Mouse (Mus musculus) lung, embryonic 15.5 days (tissue): Measurements from ENCODE around the gene Rnf167. TPM values are rescaled to one million over a fixed set of nuclear protein-coding genes. Genes with fewer than 3 reads are reported as not detected.
A peak's percentile ranks its signal among the peaks of the same experiment; 100 is the strongest.

Source experiments
- ATAC-seq: fragments of 200-750 bp; cut with Nextera tagmentation; 2 replicates; pipeline ENCODE4 v1.8.0; 2017; ENCODE audit warnings: moderate number of reproducible peaks, borderline replicate concordance; ENCODE audit not compliant: low FRiP score, low TSS enrichment; ENCODE audit errors: extremely low read depth
- H3K27ac ChIP-seq: fragments of 300-500 bp; sonication (generic); 2 replicates; pipeline ENCODE4 v1.5.1; 2015; ENCODE audit warnings: moderate library complexity, mild to moderate bottlenecking, inconsistent platforms
- H3K27me3 ChIP-seq: fragments of 300-500 bp; sonication (generic); 2 replicates; pipeline ENCODE4 v1.6.1; 2015; ENCODE audit warnings: inconsistent platforms
- H3K36me3 ChIP-seq: fragments of 300-500 bp; sonication (generic); 2 replicates; pipeline ENCODE4 v1.6.1; 2015; ENCODE audit warnings: inconsistent platforms
- H3K4me1 ChIP-seq: fragments of 300-500 bp; sonication (generic); 2 replicates; pipeline ENCODE4 v1.6.1; 2015; ENCODE audit warnings: inconsistent platforms
- H3K4me2 ChIP-seq: fragments of 300-500 bp; sonication (generic); 2 replicates; pipeline ENCODE4 v1.6.1; 2015; ENCODE audit warnings: inconsistent platforms, mild to moderate bottlenecking, moderate library complexity
- H3K4me3 ChIP-seq: fragments of 300-500 bp; sonication (generic); 2 replicates; pipeline ENCODE4 v1.5.1; 2015; ENCODE audit warnings: mild to moderate bottlenecking, inconsistent platforms
- H3K9ac ChIP-seq: fragments of 300-500 bp; sonication (generic); 2 replicates; pipeline ENCODE4 v1.6.1; 2015; ENCODE audit warnings: inconsistent platforms
- H3K9me3 ChIP-seq: fragments of 300-500 bp; sonication (generic); 2 replicates; pipeline ENCODE4 v1.6.1; 2016; ENCODE audit warnings: inconsistent platforms
- WGBS: fragments of 180-500 bp; shearing (Covaris S2); methylation state at CpG from one replicate; pipeline ENCODE4 v1.1.7; 2015; 5-methylcytosine and 5-hydroxymethylcytosine counted together
- polyA plus RNA-seq: library from polyadenylated mRNA; unstranded; fragments of >200 nt; fragmentation: Nextera tagmentation; extraction: Ambion mirVana; gene quantifications from 2 replicates; pipeline ENCODE4 v1.2.1, GENCODE M21; 2015

Gene Rnf167
- polyA plus RNA-seq, 1 experiment from 2014 or later: 119 TPM

- Histone ChIP-seq H3K27me3 (0 out of 2 replicates have a peak, but pooled peaks cover 9% of the 10 kb centered on the region), H3K9ac (no peak within 1 kb of the TSS), H3K9me3 (no peaks in the 10 kb centered on the region), H3K4me3 (no peak within 1 kb of the TSS), H3K4me2 (no peak within 1 kb of the TSS), H3K36me3 (no peaks in the 10 kb centered on the region), H3K27ac (no peak within 1 kb of the TSS), H3K4me1 (peaks cover 20% of the 10 kb centered on the region)
- 24% methylated on average over 1 of the region's 1 CpGs for WGBS
- no peak for ATAC-seq
Measured at GRCm38 (mm10) chr11:70619101-70619500, 27.9 kb upstream of the Rnf167 start, which contains the start of gene Chrne. Gene Chrne, minus strand, starts transcription at chr11:70619216.

GRCm38 (mm10) chr11:70621972-70622814 is 24.8 kb upstream of the Rnf167 start:
- Histone ChIP-seq H3K4me1 (0 out of 2 replicates have a peak, but pooled peaks cover 8% of the 10 kb centered on the region), H3K9ac (no peak overlapping the region), H3K9me3 (no peaks in the 10 kb centered on the region), H3K27me3 (no peaks in the 10 kb centered on the region), H3K4me3 (no peak overlapping the region), H3K27ac (no peak overlapping the region), H3K36me3 (no peaks in the 10 kb centered on the region), H3K4me2 (no peak overlapping the region)
- 40% methylated on average over 7 of the region's 7 CpGs for WGBS
- ATAC-seq: 0 out of 2 replicates have a peak, but pooled peaks have one; percentile 27

GRCm38 (mm10) chr11:70623053-70623742 is 23.8 kb upstream of the Rnf167 start:
- Histone ChIP-seq H3K4me1 (0 out of 2 replicates have a peak, but pooled peaks cover 8% of the 10 kb centered on the region), H3K4me2 (no peak overlapping the region), H3K27me3 (no peaks in the 10 kb centered on the region), H3K9me3 (no peaks in the 10 kb centered on the region), H3K9ac (no peak overlapping the region), H3K36me3 (no peaks in the 10 kb centered on the region), H3K27ac (no peak overlapping the region), H3K4me3 (no peak overlapping the region)
- 61% methylated on average over 10 of the region's 10 CpGs for WGBS
- ATAC-seq: no peak

- Histone ChIP-seq H3K9me3 (no peaks in the 10 kb centered on the region), H3K9ac (no peak overlapping the region), H3K36me3 (no peaks in the 10 kb centered on the region), H3K27ac (no peak overlapping the region), H3K4me1 (0 out of 2 replicates have a peak, but pooled peaks cover 8% of the 10 kb centered on the region), H3K4me3 (no peak overlapping the region), H3K27me3 (no peaks in the 10 kb centered on the region), H3K4me2 (no peak overlapping the region)
- ATAC-seq: no peak
- WGBS: 36% methylated on average over 4 of the region's 4 CpGs
Measured at GRCm38 (mm10) chr11:70625473-70625872, 21.6 kb upstream of the Rnf167 start.

- Histone ChIP-seq H3K27me3 (no peaks in the 10 kb centered on the region), H3K36me3 (no peaks in the 10 kb centered on the region), H3K9ac (no peak overlapping the region), H3K4me1 (0 out of 2 replicates have a peak, but pooled peaks cover 3% of the 10 kb centered on the region), H3K4me2 (no peak overlapping the region), H3K9me3 (no peaks in the 10 kb centered on the region), H3K4me3 (no peak overlapping the region), H3K27ac (no peak overlapping the region)
- no peak for ATAC-seq
- 63% methylated on average over 4 of the region's 4 CpGs for WGBS
Measured at GRCm38 (mm10) chr11:70626877-70627276, 20.2 kb upstream of the Rnf167 start.

GRCm38 (mm10) chr11:70628431-70628830 is 18.6 kb upstream of the Rnf167 start:
- ATAC-seq: no peak; the same call in 1 of the 2 replicates
- no peak overlapping the region for H3K4me3 ChIP-seq

GRCm38 (mm10) chr11:70629557-70629956 is 17.5 kb upstream of the Rnf167 start:
- Histone ChIP-seq H3K9ac (no peak overlapping the region), H3K36me3 (no peaks in the 10 kb centered on the region), H3K4me2 (no peak overlapping the region), H3K4me1 (no peaks in the 10 kb centered on the region), H3K27me3 (no peaks in the 10 kb centered on the region), H3K27ac (no peak overlapping the region), H3K9me3 (no peaks in the 10 kb centered on the region), H3K4me3 (no peak overlapping the region)
- WGBS: 42% methylated on average over 5 of the region's 5 CpGs
- ATAC-seq: no peak

More at GRCm38 (mm10) chr11:70628431-70628830, 18.6 kb upstream of the Rnf167 start:
- Histone ChIP-seq H3K27me3 (no peaks in the 10 kb centered on the region), H3K4me1 (no peaks in the 10 kb centered on the region), H3K9me3 (no peaks in the 10 kb centered on the region), H3K4me2 (no peak overlapping the region), H3K27ac (no peak overlapping the region), H3K9ac (no peak overlapping the region), H3K36me3 (no peaks in the 10 kb centered on the region)
- 53% methylated on average over 2 of the region's 2 CpGs for WGBS

GRCm38 (mm10) chr11:70630129-70630528 is 16.9 kb upstream of the Rnf167 start:
- Histone ChIP-seq H3K36me3 (no peaks in the 10 kb centered on the region), H3K9ac (no peak overlapping the region), H3K9me3 (no peaks in the 10 kb centered on the region), H3K4me2 (no peak overlapping the region), H3K4me3 (no peak overlapping the region), H3K4me1 (no peaks in the 10 kb centered on the region), H3K27me3 (no peaks in the 10 kb centered on the region), H3K27ac (no peak overlapping the region)
- WGBS: 75% methylated on average over 7 of the region's 7 CpGs
- ATAC-seq: no peak

- Histone ChIP-seq H3K4me2 (no peak overlapping the region), H3K4me3 (no peak overlapping the region), H3K9ac (no peak overlapping the region), H3K9me3 (no peaks in the 10 kb centered on the region), H3K27me3 (no peaks in the 10 kb centered on the region), H3K4me1 (no peaks in the 10 kb centered on the region), H3K36me3 (no peaks in the 10 kb centered on the region), H3K27ac (no peak overlapping the region)
- 82% methylated on average over 4 of the region's 4 CpGs for WGBS
- ATAC-seq: no peak
Measured at GRCm38 (mm10) chr11:70635601-70636000, 11.4 kb upstream of the Rnf167 start.

GRCm38 (mm10) chr11:70637764-70638163 is 9.3 kb upstream of the Rnf167 start:
- Histone ChIP-seq H3K4me1 (no peaks in the 10 kb centered on the region), H3K9me3 (no peaks in the 10 kb centered on the region), H3K27me3 (no peaks in the 10 kb centered on the region), H3K36me3 (no peaks in the 10 kb centered on the region), H3K9ac (no peak overlapping the region), H3K4me2 (no peak overlapping the region), H3K27ac (no peak overlapping the region), H3K4me3 (no peak overlapping the region)
- 96% methylated on average over 1 of the region's 1 CpGs for whole genome bisulfite sequencing
- no peak for ATAC-seq

- 75% methylated on average over 1 of the region's 1 CpGs for WGBS
- ATAC-seq: no peak
- Histone ChIP-seq H3K27ac (no peak overlapping the region), H3K4me2 (no peak overlapping the region), H3K4me3 (no peak overlapping the region), H3K4me1 (no peaks in the 10 kb centered on the region), H3K9me3 (no peaks in the 10 kb centered on the region), H3K36me3 (no peaks in the 10 kb centered on the region), H3K27me3 (no peaks in the 10 kb centered on the region), H3K9ac (no peak overlapping the region)
Measured at GRCm38 (mm10) chr11:70638293-70638692, 8.7 kb upstream of the Rnf167 start.
